Mouse (Mus musculus) bone marrow macrophage, adult 2 months (primary cell): ENCODE measurements around the gene 4933411K16Rik. TPM values are rescaled to one million over a fixed set of nuclear protein-coding genes. Genes with fewer than 3 reads are reported as not detected.

Source experiments
- H3K27ac ChIP-seq: 2 replicates; pipeline ENCODE4 v1.5.1; 2012; ENCODE audit warnings: low read depth, low read length; ENCODE audit not compliant: insufficient read depth
- H3K4me1 ChIP-seq: 2 replicates; pipeline ENCODE4 v1.6.1; 2012; ENCODE audit warnings: low read length; ENCODE audit not compliant: control insufficient read depth, insufficient read depth
- H3K4me3 ChIP-seq: 2 replicates; pipeline ENCODE4 v1.5.1; 2012; ENCODE audit warnings: mild to moderate bottlenecking, low read length, moderate library complexity; ENCODE audit not compliant: insufficient read depth
- CTCF ChIP-seq: IDR thresholded peaks from 2 replicates; pipeline ENCODE4 v1.5.1; 2012; ENCODE audit warnings: low read depth, mild to moderate bottlenecking, low read length, moderate library complexity
- POLR2A ChIP-seq: IDR thresholded peaks from 2 replicates; pipeline ENCODE4 v1.6.1; 2012; ENCODE audit warnings: mild to moderate bottlenecking, low read depth, low read length, borderline replicate concordance
- polyA plus RNA-seq: library from polyadenylated mRNA; stranded (reverse); fragments of >200 nt; gene quantifications from 2 replicates; pipeline ENCODE4 v1.2.4, GENCODE M21; 2012; ENCODE audit not compliant: missing spikeins, insufficient read depth, insufficient read length

4933411K16Rik gene
- polyA plus RNA-seq, 1 experiment: 0.54 TPM

DNA sequence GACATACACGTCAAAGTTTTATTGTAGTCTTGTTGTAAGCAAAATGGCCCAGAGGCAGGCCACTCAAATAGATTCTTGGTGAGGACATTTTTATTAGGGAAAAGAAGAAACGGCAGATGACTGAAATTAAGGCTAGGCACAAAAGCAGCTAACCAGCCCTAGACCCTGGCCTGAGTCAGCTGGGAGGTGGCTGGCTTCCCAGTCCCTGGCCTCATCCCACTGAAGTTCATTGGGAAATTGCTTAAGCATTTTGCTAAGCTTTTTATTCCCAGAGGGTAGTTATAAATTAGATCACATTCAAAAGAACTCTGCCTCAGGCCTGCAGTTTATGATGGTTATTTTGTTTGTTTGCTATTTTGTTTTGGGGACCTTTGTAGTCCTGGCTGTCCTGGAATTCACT, 3.8 kb downstream of the 4933411K16Rik start:
- Histone ChIP-seq H3K27ac (no peak overlapping the region), H3K4me1 (peaks cover 10% of the 10 kb centered on the region), H3K4me3 (no peak overlapping the region)
- TF ChIP-seq POLR2A (no peak), CTCF (no peak)

DNA sequence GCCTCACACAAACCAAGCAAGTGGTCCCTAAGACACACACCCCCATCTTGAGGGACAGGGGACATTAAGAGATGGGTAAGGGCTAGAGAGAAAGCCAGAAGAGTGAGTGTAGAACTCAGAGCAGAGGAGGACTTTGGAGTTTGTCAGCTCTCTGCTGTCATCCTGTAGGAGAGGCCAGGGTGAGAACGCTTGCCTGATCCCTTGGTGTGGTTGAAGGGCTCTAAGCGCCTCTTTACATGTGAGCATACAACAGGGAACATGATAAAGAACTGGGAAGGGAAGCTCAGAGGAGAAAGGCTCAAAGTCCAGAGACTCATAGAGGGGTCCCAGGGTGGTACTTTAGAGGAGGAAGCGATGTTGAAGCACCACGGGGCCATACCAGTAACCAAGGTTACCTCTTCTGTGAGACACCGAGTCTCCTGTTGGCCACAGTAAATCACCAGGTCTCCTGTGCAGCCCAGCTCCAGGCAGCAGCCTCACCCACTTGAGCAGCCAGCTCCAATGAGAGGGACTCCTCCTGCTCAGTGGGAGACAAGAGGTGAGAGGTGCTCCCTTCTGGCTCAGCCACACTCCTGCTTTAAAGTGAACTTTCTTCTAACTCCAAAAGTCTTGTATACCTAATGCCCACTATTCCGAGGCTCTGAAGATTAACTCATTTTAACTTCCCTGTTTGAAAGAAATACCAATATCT, 4.8 kb downstream of the 4933411K16Rik start:
- peaks cover 10% of the 10 kb centered on the region for H3K4me1 ChIP-seq
- H3K4me3 ChIP-seq: no peak overlapping the region
- TF ChIP-seq CTCF (no peak), POLR2A (no peak)
- no peak overlapping the region for H3K27ac ChIP-seq

DNA sequence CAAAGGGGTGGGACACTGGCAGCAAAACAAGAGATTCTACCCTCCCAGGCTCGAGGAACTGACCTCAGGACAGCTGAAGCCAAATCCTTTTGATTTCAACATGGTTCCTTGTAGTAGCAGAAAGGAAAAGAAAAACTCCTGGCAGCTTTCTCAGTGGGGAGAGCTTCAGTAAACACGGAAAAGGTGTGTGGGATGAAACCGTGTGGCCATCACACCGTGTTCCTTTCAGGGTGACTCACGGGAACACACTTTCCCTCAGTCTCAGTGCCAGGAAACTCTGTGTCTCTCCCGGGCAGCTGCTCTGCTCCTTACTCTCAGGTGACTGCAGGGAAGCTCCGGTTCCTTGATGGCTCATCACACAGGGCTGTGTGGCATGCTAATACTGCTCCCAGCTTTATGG, 6.4 kb downstream of the 4933411K16Rik start:
- H3K4me3 ChIP-seq: no peak overlapping the region
- TF ChIP-seq CTCF: no peak
- no peak for TF ChIP-seq POLR2A
- H3K4me1 ChIP-seq: peaks cover 14% of the 10 kb centered on the region
- no peak overlapping the region for H3K27ac ChIP-seq

DNA sequence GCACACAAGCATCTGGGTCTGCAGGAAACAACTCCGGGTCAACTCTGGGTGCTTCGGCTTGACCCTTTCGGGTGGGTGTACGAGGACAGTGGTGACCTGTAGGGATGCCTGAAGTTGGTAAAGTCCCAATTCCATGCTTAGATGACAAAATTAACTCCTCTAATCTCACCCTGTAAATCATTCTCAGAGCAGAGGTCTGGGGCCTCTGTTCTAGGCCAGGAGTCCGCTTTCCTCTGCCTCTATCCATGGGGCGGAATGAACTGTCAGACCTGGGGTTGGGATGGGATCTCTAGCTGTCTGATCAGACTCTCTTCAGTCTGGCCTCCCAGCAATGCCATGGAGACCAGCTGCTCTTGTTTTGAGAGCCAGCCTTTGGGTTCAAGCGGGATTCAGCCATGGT, 9.4 kb downstream of the 4933411K16Rik start:
- no peak for TF ChIP-seq POLR2A
- no peak for TF ChIP-seq CTCF
- Histone ChIP-seq H3K4me1 (peaks cover 13% of the 10 kb centered on the region), H3K4me3 (no peak overlapping the region), H3K27ac (no peak overlapping the region)

DNA sequence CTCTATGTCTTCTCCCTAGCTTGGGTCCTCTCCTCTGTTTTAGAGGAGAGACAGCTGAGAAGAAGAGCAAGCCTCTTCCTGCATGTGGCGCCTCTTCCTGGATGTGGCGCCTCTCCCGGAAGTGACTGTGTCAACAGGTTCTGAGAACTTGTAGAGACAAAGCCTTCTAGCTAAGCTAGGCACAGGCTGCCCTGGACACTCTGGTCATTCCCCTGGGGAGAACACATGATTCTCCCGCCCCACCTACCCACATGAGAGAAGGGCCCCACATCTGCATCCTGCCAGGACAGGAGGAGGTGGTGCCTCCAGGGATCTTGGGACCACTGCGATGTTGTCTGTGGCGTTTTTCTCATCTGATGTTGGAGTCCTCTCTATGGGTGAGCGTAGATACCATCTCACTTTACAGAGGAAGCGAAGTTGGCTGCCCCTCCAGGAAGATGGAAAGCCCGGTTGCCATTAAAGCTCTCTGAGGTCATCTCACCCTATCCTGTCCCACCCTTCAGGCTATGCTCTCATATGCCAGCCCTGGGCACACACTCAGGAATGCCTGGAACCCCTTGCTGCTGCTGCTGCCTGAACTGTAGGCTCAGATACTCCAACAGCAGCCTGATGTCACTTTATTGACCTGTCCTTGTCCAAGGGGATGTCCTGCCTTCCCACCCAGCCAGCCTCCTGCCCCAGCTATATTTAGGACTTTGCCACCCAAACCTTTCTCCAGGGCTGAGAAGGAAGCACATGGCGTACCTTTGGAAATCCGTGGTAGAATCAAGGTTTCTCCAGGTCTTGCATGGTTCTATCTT, 16.6 kb downstream of the 4933411K16Rik start:
- H3K27ac ChIP-seq: no peak overlapping the region
- TF ChIP-seq CTCF: no peak
- no peak for TF ChIP-seq POLR2A
- H3K4me3 ChIP-seq: no peak overlapping the region
- peaks cover 9% of the 10 kb centered on the region for H3K4me1 ChIP-seq

DNA sequence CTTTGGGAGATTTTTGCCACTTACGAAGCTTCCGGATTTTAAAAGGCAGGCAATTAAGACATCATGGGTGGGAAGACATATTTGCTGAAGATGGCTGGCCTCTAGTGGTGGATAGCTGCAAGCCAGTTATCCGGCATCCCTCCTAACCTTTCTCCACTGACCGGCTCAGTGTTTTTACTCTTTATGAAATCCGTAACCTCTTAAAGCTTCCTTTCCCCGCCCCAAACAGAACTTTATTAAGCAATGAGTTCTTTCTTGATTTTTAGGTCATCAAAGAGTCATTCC, 17.1 kb downstream of the 4933411K16Rik start:
- no peak overlapping the region for H3K27ac ChIP-seq
- H3K4me1 ChIP-seq: peaks cover 5% of the 10 kb centered on the region
- TF ChIP-seq CTCF (no peak), POLR2A (no peak)
- H3K4me3 ChIP-seq: no peak overlapping the region

DNA sequence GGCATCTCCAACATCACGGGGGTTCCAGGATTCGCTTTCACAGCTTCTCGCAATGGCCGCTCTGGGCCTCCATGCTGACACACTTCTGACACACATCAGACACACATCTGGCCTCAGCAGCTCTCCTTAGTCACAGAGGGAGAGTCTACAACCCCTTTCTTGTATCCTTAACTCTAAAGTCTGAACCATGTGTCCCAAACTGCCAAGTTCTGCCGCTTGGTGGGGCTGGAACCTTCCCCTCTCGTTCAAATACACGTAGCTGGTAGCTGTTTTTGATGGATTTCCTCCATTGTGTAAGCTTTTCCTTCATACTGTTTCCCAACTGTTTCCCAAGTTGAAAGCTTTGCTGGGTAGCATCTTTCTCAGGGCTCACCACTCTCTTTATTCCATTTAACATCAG, 19.2 kb downstream of the 4933411K16Rik start:
- 0 out of 2 replicates have a peak, but pooled peaks cover 2% of the 10 kb centered on the region for H3K4me1 ChIP-seq
- H3K27ac ChIP-seq: no peak overlapping the region
- H3K4me3 ChIP-seq: no peak overlapping the region
- TF ChIP-seq CTCF (no peak), POLR2A (no peak)

DNA sequence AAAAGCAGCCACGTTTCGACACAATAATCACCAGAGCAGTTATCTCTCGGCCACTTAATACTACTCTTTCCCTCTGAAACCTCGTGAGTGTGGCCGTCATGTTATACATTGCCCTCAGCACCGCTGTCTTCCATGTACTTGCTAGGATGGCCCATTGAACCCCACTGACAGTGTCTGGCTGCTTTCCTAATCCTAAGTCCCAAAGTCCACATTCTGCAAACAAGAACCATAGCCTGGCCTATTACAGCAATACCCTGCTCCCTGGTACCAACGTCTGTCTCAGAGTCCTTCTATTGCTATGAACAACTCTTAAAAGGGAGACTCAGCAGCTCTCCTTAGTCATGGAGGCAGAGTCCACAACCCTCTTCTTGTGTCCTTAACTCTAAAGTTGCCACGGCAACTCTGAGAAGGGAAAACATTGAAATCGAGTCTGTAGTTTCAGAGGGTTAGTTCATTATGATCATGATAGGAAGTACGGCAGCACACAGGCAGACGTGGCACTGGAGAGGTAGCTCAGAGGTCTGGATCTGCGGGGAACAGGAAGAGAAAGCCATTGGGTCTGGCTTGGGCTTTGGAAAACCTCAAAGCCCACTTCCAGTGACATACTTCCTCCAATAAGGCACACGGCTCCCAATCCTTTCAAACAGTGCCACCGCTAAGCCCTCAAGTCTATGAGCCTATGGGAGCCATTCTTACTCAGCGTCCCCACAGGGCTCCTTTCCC, 20.0 kb downstream of the 4933411K16Rik start:
- H3K27ac ChIP-seq: no peak overlapping the region
- TF ChIP-seq POLR2A (no peak), CTCF (no peak)
- H3K4me3 ChIP-seq: no peak overlapping the region
- H3K4me1 ChIP-seq: 0 out of 2 replicates have a peak, but pooled peaks cover 2% of the 10 kb centered on the region

DNA sequence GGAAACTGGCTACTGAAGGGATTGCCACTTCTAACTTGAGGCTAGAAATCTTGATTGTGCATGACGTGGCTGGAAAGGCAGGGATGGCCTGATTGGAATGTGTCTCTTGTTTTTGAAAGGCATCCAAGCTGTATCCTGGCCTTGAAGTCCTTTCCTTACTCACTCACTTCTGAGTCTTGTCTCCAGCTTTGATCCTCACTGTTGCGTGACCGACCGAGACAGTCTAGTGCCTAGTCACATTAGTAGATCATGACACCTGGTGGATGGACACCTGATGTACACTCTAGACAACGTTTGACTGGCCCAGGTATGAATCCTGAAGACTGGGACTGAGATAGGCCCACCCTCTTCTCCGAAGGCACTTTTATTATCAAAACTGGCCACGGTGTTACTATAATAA, 20.8 kb downstream of the 4933411K16Rik start:
- TF ChIP-seq POLR2A (no peak), CTCF (no peak)
- Histone ChIP-seq H3K27ac (no peak overlapping the region), H3K4me1 (peaks cover 5% of the 10 kb centered on the region), H3K4me3 (no peak overlapping the region)

DNA sequence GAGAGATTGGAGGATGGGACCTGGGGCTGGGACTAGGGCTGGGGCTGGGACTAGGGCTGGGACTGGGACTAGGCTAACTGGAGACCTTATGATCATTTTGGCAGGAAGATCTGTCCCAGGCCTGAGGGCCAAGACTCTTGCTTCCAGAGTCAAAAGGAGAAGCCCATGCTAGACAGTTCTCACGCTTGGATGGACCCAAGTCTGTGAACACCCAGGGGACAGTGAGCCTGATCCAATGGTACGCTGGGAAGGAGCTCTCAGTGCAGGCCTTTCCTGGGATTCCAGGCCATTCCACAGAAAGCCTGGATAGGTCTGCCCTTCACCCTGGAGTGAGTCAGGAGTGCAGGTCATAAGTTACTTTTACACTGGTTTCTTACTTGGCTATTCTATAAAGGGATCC, 23.0 kb downstream of the 4933411K16Rik start:
- H3K4me3 ChIP-seq: no peak overlapping the region
- no peak for TF ChIP-seq CTCF
- TF ChIP-seq POLR2A: no peak
- H3K4me1 ChIP-seq: peaks cover 25% of the 10 kb centered on the region
- H3K27ac ChIP-seq: no peak overlapping the region
